Mouse (Mus musculus): ENCODE measurements around the gene Tns2.

DNA sequence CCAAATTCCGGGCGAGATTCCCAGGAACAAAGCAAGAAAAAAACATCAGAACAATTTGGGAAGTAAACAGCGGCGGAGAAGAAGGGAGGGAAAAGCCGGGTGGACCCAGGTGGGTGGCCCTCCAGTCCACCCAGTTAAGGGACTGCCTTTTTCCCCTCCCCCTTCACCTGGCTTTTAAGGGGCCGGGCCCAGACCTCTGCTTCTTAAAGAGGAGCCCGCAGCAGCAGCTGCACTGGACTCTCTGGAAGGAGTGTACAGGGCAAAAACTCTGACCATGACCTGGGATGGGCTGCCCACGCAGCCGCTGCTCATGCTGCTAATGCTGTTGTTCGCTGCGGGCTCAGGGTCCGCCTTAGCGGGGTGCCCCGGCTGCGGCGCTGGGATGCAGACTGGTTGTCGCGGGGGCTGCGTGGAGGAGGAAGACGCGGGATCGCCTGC, 44.1 kb downstream of the Tns2 start, which contains the start of gene Igfbp6:
- no peak for TF ChIP-seq CTCF (IDR thresholded peaks at IDR 0.05; ENCODE audit: low read depth)
- TF ChIP-seq EP300 (IDR thresholded peaks at IDR 0.05; ENCODE audit: low read depth), result no peak

All from heart, postnatal 0 days (tissue).